Mouse (Mus musculus) heart, adult 2 months (tissue): ENCODE measurements around the gene Cdpf1.

Experiments used
- CTCF ChIP-seq: fragments of 200-600 bp; IDR thresholded peaks from 2 replicates; pipeline ENCODE4 v1.8.1; 2022; ENCODE audit warnings: antibody characterized with exemption, mild to moderate bottlenecking, moderate library complexity
- EP300 ChIP-seq: fragments of 200-500 bp; IDR thresholded peaks from 2 replicates; pipeline ENCODE4 v1.6.1; 2011; ENCODE audit warnings: low read depth, low read length, control low read depth; ENCODE audit not compliant: insufficient read depth
- POLR2A ChIP-seq: fragments of 200-500 bp; IDR thresholded peaks from 2 replicates; pipeline ENCODE4 v1.6.1; 2011; ENCODE audit warnings: mild to moderate bottlenecking, low read depth, low read length, control low read depth; ENCODE audit not compliant: insufficient read depth

GRCm38 (mm10) chr15:85851656-85852392 is 40.3 kb upstream of the Cdpf1 start:
- no peak for TF ChIP-seq POLR2A
- peak; percentile 56 for TF ChIP-seq CTCF
- no peak for TF ChIP-seq EP300
